Mouse (Mus musculus) forebrain, embryonic 12.5 days (tissue): ENCODE results near the gene Prkcb. TPM values are rescaled to one million over a fixed set of nuclear protein-coding genes. Genes with fewer than 3 reads are reported as not detected.
A peak's percentile ranks its signal among the peaks of the same experiment; 100 is the strongest.

ENCODE experiments used
- ATAC-seq: fragments of 200-750 bp; cut with Nextera tagmentation; 2 replicates; pipeline ENCODE4 v1.8.0; 2017; ENCODE audit warnings: moderate TSS enrichment; ENCODE audit not compliant: low FRiP score
- H3K27ac ChIP-seq: fragments of 300-500 bp; sonication (generic); 2 replicates; pipeline ENCODE4 v1.5.1; 2016; ENCODE audit warnings: mild to moderate bottlenecking
- H3K27me3 ChIP-seq: fragments of 300-500 bp; sonication (generic); 2 replicates; pipeline ENCODE4 v1.6.1; 2016; ENCODE audit warnings: mild to moderate bottlenecking
- H3K36me3 ChIP-seq: fragments of 300-500 bp; sonication (generic); replicated peaks from 2 replicates; pipeline ENCODE4 v1.6.1; 2016; ENCODE audit warnings: mild to moderate bottlenecking
- H3K4me1 ChIP-seq: fragments of 300-500 bp; sonication (generic); 2 replicates; pipeline ENCODE4 v1.6.1; 2016
- H3K4me2 ChIP-seq: fragments of 300-500 bp; sonication (generic); 2 replicates; pipeline ENCODE4 v1.6.1; 2016; ENCODE audit warnings: mild to moderate bottlenecking, moderate library complexity
- H3K4me3 ChIP-seq: fragments of 300-500 bp; sonication (generic); replicated peaks from 2 replicates; pipeline ENCODE4 v1.5.1; 2016; ENCODE audit warnings: mild to moderate bottlenecking
- H3K9ac ChIP-seq: fragments of 300-500 bp; sonication (generic); 2 replicates; pipeline ENCODE4 v1.6.1; 2016; ENCODE audit warnings: mild to moderate bottlenecking
- H3K9me3 ChIP-seq: fragments of 300-500 bp; sonication (generic); 2 replicates; pipeline ENCODE4 v1.6.1; 2016
- WGBS: fragments of 180-500 bp; shearing (Covaris S2); methylation state at CpG from one replicate; pipeline ENCODE4 v1.1.7; 2016; 5-methylcytosine and 5-hydroxymethylcytosine counted together
- polyA plus RNA-seq: library from polyadenylated mRNA; unstranded; fragments of >200 nt; fragmentation: Nextera tagmentation; extraction: Ambion mirVana; gene quantifications from 2 replicates; pipeline ENCODE4 v1.2.1, GENCODE M21; 2016

The Prkcb gene
- polyA plus RNA-seq, 1 experiment from 2014 or later = 18.5 TPM

GRCm38 (mm10) chr7:122256722-122257121, 31.8 kb upstream of the Prkcb start:
- Histone ChIP-seq H3K4me2 (no peak overlapping the region), H3K4me1 (0 out of 2 replicates have a peak, but pooled peaks cover 1% of the 10 kb centered on the region), H3K36me3 (no peaks in the 10 kb centered on the region), H3K27me3 (peaks cover 3% of the 10 kb centered on the region; the same call in 1 of the 2 replicates), H3K27ac (no peak overlapping the region), H3K9ac (no peak overlapping the region), H3K9me3 (no peaks in the 10 kb centered on the region), H3K4me3 (no peak overlapping the region)
- ATAC-seq = no peak
- 87% methylated on average over 7 of the region's 7 CpGs for WGBS

GRCm38 (mm10) chr7:122258521-122258920, 30.0 kb upstream of the Prkcb start:
- no peaks in the 10 kb centered on the region for H3K36me3 ChIP-seq
- H3K9ac ChIP-seq = no peak overlapping the region
- H3K9me3 ChIP-seq = no peaks in the 10 kb centered on the region
- no peak overlapping the region for H3K4me2 ChIP-seq
- no peak overlapping the region for H3K4me3 ChIP-seq
- H3K27ac ChIP-seq = no peak overlapping the region
- peaks cover 3% of the 10 kb centered on the region; the same call in 1 of the 2 replicates for H3K27me3 ChIP-seq
- ATAC-seq = no peak
- no peaks in the 10 kb centered on the region for H3K4me1 ChIP-seq
- WGBS = 85% methylated on average over 4 of the region's 4 CpGs

GRCm38 (mm10) chr7:122260055-122260602, 28.4 kb upstream of the Prkcb start:
- H3K4me1 ChIP-seq = no peaks in the 10 kb centered on the region
- H3K27ac ChIP-seq = no peak overlapping the region
- peaks cover 3% of the 10 kb centered on the region; the same call in 1 of the 2 replicates for H3K27me3 ChIP-seq
- no peaks in the 10 kb centered on the region for H3K9me3 ChIP-seq
- H3K9ac ChIP-seq = no peak overlapping the region
- no peaks in the 10 kb centered on the region for H3K36me3 ChIP-seq
- 89% methylated on average over 5 of the region's 5 CpGs for WGBS
- ATAC-seq = no peak
- no peak overlapping the region for H3K4me3 ChIP-seq
- no peak overlapping the region for H3K4me2 ChIP-seq

GRCm38 (mm10) chr7:122268983-122269486, 19.5 kb upstream of the Prkcb start:
- H3K36me3 ChIP-seq = no peaks in the 10 kb centered on the region
- no peaks in the 10 kb centered on the region for H3K4me1 ChIP-seq
- H3K9ac ChIP-seq = no peak overlapping the region
- 92% methylated on average over 4 of the region's 4 CpGs for WGBS
- no peaks in the 10 kb centered on the region for H3K9me3 ChIP-seq
- no peak overlapping the region for H3K4me3 ChIP-seq
- ATAC-seq = no peak
- no peak overlapping the region for H3K4me2 ChIP-seq
- H3K27me3 ChIP-seq = no peaks in the 10 kb centered on the region
- H3K27ac ChIP-seq = no peak overlapping the region

- WGBS = 89% methylated on average over 2 of the region's 2 CpGs
Observed at GRCm38 (mm10) chr7:122272334-122272733, 16.2 kb upstream of the Prkcb start.

GRCm38 (mm10) chr7:122279580-122279979, 9.0 kb upstream of the Prkcb start:
- Histone ChIP-seq H3K4me2 (no peak overlapping the region), H3K36me3 (no peaks in the 10 kb centered on the region), H3K9me3 (no peaks in the 10 kb centered on the region), H3K27me3 (no peaks in the 10 kb centered on the region), H3K4me1 (no peaks in the 10 kb centered on the region), H3K4me3 (no peak overlapping the region), H3K9ac (no peak overlapping the region), H3K27ac (no peak overlapping the region)
- ATAC-seq = no peak
- 87% methylated on average over 9 of the region's 9 CpGs for WGBS

More at GRCm38 (mm10) chr7:122272334-122272733, 16.2 kb upstream of the Prkcb start:
- Histone ChIP-seq H3K9me3 (no peaks in the 10 kb centered on the region), H3K4me1 (no peaks in the 10 kb centered on the region), H3K9ac (no peak overlapping the region), H3K4me2 (no peak overlapping the region), H3K27ac (no peak overlapping the region), H3K27me3 (no peaks in the 10 kb centered on the region), H3K4me3 (no peak overlapping the region), H3K36me3 (no peaks in the 10 kb centered on the region)
- no peak for ATAC-seq

GRCm38 (mm10) chr7:122280334-122280733, 8.2 kb upstream of the Prkcb start:
- no peaks in the 10 kb centered on the region for H3K36me3 ChIP-seq
- no peaks in the 10 kb centered on the region for H3K9me3 ChIP-seq
- no peaks in the 10 kb centered on the region for H3K4me1 ChIP-seq
- H3K4me3 ChIP-seq = no peak overlapping the region
- no peak overlapping the region for H3K4me2 ChIP-seq
- no peaks in the 10 kb centered on the region for H3K27me3 ChIP-seq
- no peak for ATAC-seq
- no peak overlapping the region for H3K9ac ChIP-seq
- H3K27ac ChIP-seq = no peak overlapping the region
- 75% methylated on average over 2 of the region's 2 CpGs for WGBS

- no peak for ATAC-seq
- no peak overlapping the region for H3K4me3 ChIP-seq
- H3K4me1 ChIP-seq = no peaks in the 10 kb centered on the region
- no peaks in the 10 kb centered on the region for H3K9me3 ChIP-seq
- no peaks in the 10 kb centered on the region for H3K36me3 ChIP-seq
- H3K9ac ChIP-seq = no peak overlapping the region
- no peak overlapping the region for H3K4me2 ChIP-seq
- WGBS = 72% methylated on average over 2 of the region's 2 CpGs
- peaks cover 6% of the 10 kb centered on the region for H3K27me3 ChIP-seq
- no peak overlapping the region for H3K27ac ChIP-seq
Observed at GRCm38 (mm10) chr7:122282584-122282983, 6.0 kb upstream of the Prkcb start.

- Histone ChIP-seq H3K27me3 (peaks cover 42% of the 10 kb centered on the region), H3K4me3 (no peak overlapping the region), H3K27ac (no peak overlapping the region), H3K4me1 (peaks cover 19% of the 10 kb centered on the region), H3K4me2 (no peak overlapping the region), H3K9me3 (no peaks in the 10 kb centered on the region), H3K9ac (no peak overlapping the region), H3K36me3 (no peaks in the 10 kb centered on the region)
- 72% methylated on average over 1 of the region's 1 CpGs for WGBS
- ATAC-seq = no peak
Observed at GRCm38 (mm10) chr7:122287217-122287616, 1.3 kb upstream of the Prkcb start.

- H3K36me3 ChIP-seq = no peaks in the 10 kb centered on the region
- peak; percentile 66 for ATAC-seq
- under 1% methylated on average over 65 of the region's 66 CpGs for WGBS
- peak overlapping the region; percentile 69 for H3K4me3 ChIP-seq
- H3K27ac ChIP-seq = 0 out of 2 replicates have a peak overlapping the region, but pooled peaks have one; percentile 36
- H3K4me2 ChIP-seq = peak overlapping the region; percentile 92
- no peaks in the 10 kb centered on the region for H3K9me3 ChIP-seq
- H3K4me1 ChIP-seq = peaks cover 21% of the 10 kb centered on the region
- peaks cover 42% of the 10 kb centered on the region for H3K27me3 ChIP-seq
- peak overlapping the region; percentile 59 for H3K9ac ChIP-seq
Observed at GRCm38 (mm10) chr7:122289243-122290111, 926 bp downstream of the Prkcb start.

GRCm38 (mm10) chr7:122290165-122290564, 1.6 kb downstream of the Prkcb start:
- Histone ChIP-seq H3K9ac (peak overlapping the region; percentile 59; the same call in 1 of the 2 replicates), H3K27ac (no peak overlapping the region), H3K27me3 (peaks cover 42% of the 10 kb centered on the region), H3K9me3 (no peaks in the 10 kb centered on the region), H3K4me3 (peak overlapping the region; percentile 69), H3K4me1 (peaks cover 21% of the 10 kb centered on the region), H3K36me3 (no peaks in the 10 kb centered on the region), H3K4me2 (peak overlapping the region; percentile 92)
- 0 out of 2 replicates have a peak, but pooled peaks have one; percentile 15 for ATAC-seq
- WGBS = 12% methylated on average over 12 of the region's 12 CpGs

- H3K27me3 ChIP-seq = peaks cover 42% of the 10 kb centered on the region
- no peaks in the 10 kb centered on the region for H3K9me3 ChIP-seq
- no peak overlapping the region for H3K27ac ChIP-seq
- WGBS = 73% methylated on average over 3 of the region's 3 CpGs
- no peak overlapping the region for H3K4me3 ChIP-seq
- no peak overlapping the region for H3K4me2 ChIP-seq
- ATAC-seq = no peak
- H3K9ac ChIP-seq = no peak overlapping the region
- peaks cover 21% of the 10 kb centered on the region for H3K4me1 ChIP-seq
- no peaks in the 10 kb centered on the region for H3K36me3 ChIP-seq
Observed at GRCm38 (mm10) chr7:122290771-122291170, 2.2 kb downstream of the Prkcb start.
